Mouse (Mus musculus) neural tube, embryonic 10.5 days (tissue): ENCODE results near the gene Arsb.

Source experiments
- DNase-seq: peaks from one replicate; pipeline ENCODE4 v3.0.0-alpha.2; 2017; ENCODE audit warnings: low spot score; ENCODE audit errors: extremely low spot score

Gene Arsb

GRCm38 (mm10) chr13:93840146-93840545 lies 68.7 kb downstream of the Arsb start:
- DNase-seq, result no peak

GRCm38 (mm10) chr13:93846831-93847518 lies 75.5 kb downstream of the Arsb start:
- no peak for DNase-seq

GRCm38 (mm10) chr13:93847614-93848013 lies 76.2 kb downstream of the Arsb start:
- no peak for DNase-seq

- no peak for DNase-seq
Observed at GRCm38 (mm10) chr13:93848615-93849014, 77.2 kb downstream of the Arsb start.

GRCm38 (mm10) chr13:93849751-93850355 lies 78.4 kb downstream of the Arsb start:
- no peak for DNase-seq

- no peak for DNase-seq
Observed at GRCm38 (mm10) chr13:93850674-93851073, 79.2 kb downstream of the Arsb start.

GRCm38 (mm10) chr13:93852419-93853138 lies 81.1 kb downstream of the Arsb start:
- DNase-seq, result no peak

GRCm38 (mm10) chr13:93853767-93854166 lies 82.3 kb downstream of the Arsb start:
- DNase-seq, result no peak

- DNase-seq, result no peak
Observed at GRCm38 (mm10) chr13:93854325-93854724, 82.9 kb downstream of the Arsb start.

- no peak for DNase-seq
Observed at GRCm38 (mm10) chr13:93854966-93855562, 83.6 kb downstream of the Arsb start.

GRCm38 (mm10) chr13:93855701-93856183 lies 84.3 kb downstream of the Arsb start:
- no peak for DNase-seq

GRCm38 (mm10) chr13:93861211-93861610 lies 89.8 kb downstream of the Arsb start:
- no peak for DNase-seq

GRCm38 (mm10) chr13:93864066-93864740 lies 92.8 kb downstream of the Arsb start:
- no peak for DNase-seq

- no peak for DNase-seq
Observed at GRCm38 (mm10) chr13:93866638-93867037, 95.2 kb downstream of the Arsb start.

GRCm38 (mm10) chr13:93871681-93872080 lies 100.3 kb downstream of the Arsb start:
- DNase-seq, result no peak

- DNase-seq, result no peak
Observed at GRCm38 (mm10) chr13:93872591-93872990, 101.2 kb downstream of the Arsb start.

GRCm38 (mm10) chr13:93877924-93878323 lies 106.5 kb downstream of the Arsb start:
- no peak for DNase-seq

GRCm38 (mm10) chr13:93879426-93879825 lies 108.0 kb downstream of the Arsb start:
- DNase-seq, result no peak

GRCm38 (mm10) chr13:93882132-93882531 lies 110.7 kb downstream of the Arsb start:
- no peak for DNase-seq

- DNase-seq, result no peak
Observed at GRCm38 (mm10) chr13:93886999-93887398, 115.6 kb downstream of the Arsb start.

GRCm38 (mm10) chr13:93888196-93888595 lies 116.8 kb downstream of the Arsb start:
- no peak for DNase-seq
